28 mouse cellular contexts compared by ENCODE assay signal in genomic region chr4:92538296-92538695, GRCm38 (mm10).
"Had no signal": no experiment of that assay in that cellular context is flagged by ENCODE, and none has a peak within 500 bp of the region (broad histone marks: within the 10 kb centered on the region; RNA-seq: fewer than 3 reads in every experiment).

No protein-coding gene starts in this region.

- DNase-seq: gastrocnemius, adult 2 months; gastrocnemius, postnatal 10 days; gastrocnemius, postnatal 25 days; heart, adult 18-20 months; heart, postnatal 10 days; heart, postnatal 4 days; kidney, adult 18-20 months; kidney, adult 8-10 months; kidney, postnatal 14 days; kidney, postnatal 36 days; layer of hippocampus, adult 9-11 months; layer of hippocampus, postnatal 36 days; liver, embryonic 13.5 days; liver, postnatal 0 days had no signal

- H3K4me1 ChIP-seq: heart, embryonic 10.5 days; heart, embryonic 12.5 days; hindbrain, embryonic 10.5 days; hindbrain, embryonic 15.5 days; intestine, embryonic 15.5 days; kidney, embryonic 15.5 days; limb, embryonic 13.5 days; limb, embryonic 15.5 days; liver, embryonic 13.5 days; liver, embryonic 15.5 days had no signal

- H3K4me2 ChIP-seq: heart, embryonic 12.5 days; hindbrain, embryonic 13.5 days; hindbrain, embryonic 15.5 days; intestine, embryonic 15.5 days; kidney, embryonic 15.5 days; limb, embryonic 13.5 days; limb, embryonic 15.5 days; liver, embryonic 11.5 days; liver, embryonic 13.5 days; liver, embryonic 15.5 days had no signal

- ATAC-seq: inflammation-experienced regulatory T-cells, adult 6 months; intestine, embryonic 15.5 days; intestine, postnatal 0 days; liver, postnatal 0 days had no signal

- H3K36me3 ChIP-seq: heart, embryonic 10.5 days; heart, embryonic 12.5 days; hindbrain, embryonic 10.5 days; hindbrain, embryonic 13.5 days; hindbrain, embryonic 15.5 days; intestine, embryonic 15.5 days; kidney, embryonic 15.5 days; limb, embryonic 13.5 days; limb, embryonic 15.5 days; liver, embryonic 13.5 days; liver, embryonic 15.5 days had no signal

- H3K27ac ChIP-seq: gastrocnemius, adult 2 months; heart, embryonic 10.5 days; hindbrain, embryonic 10.5 days; hindbrain, embryonic 13.5 days; hindbrain, embryonic 15.5 days; intestine, embryonic 15.5 days; kidney, embryonic 15.5 days; kidney, postnatal 0 days; limb, embryonic 13.5 days; limb, embryonic 15.5 days; liver, embryonic 13.5 days; liver, embryonic 15.5 days had no signal

- H3K9me3 ChIP-seq: hindbrain, embryonic 10.5 days; hindbrain, embryonic 13.5 days; hindbrain, embryonic 15.5 days; intestine, embryonic 15.5 days; kidney, embryonic 15.5 days; limb, embryonic 13.5 days; limb, embryonic 15.5 days; liver, embryonic 13.5 days; liver, embryonic 15.5 days had no signal

- H3K27me3 ChIP-seq: heart, embryonic 12.5 days; hindbrain, embryonic 13.5 days; hindbrain, embryonic 15.5 days; intestine, embryonic 15.5 days; kidney, embryonic 15.5 days; limb, embryonic 13.5 days; limb, embryonic 15.5 days; liver, embryonic 13.5 days; liver, embryonic 15.5 days had no signal

- H3K4me3 ChIP-seq: gastrocnemius, adult 2 months; heart, embryonic 10.5 days; heart, embryonic 12.5 days; hindbrain, embryonic 10.5 days; hindbrain, embryonic 13.5 days; hindbrain, embryonic 15.5 days; intestine, embryonic 15.5 days; kidney, embryonic 15.5 days; limb, embryonic 13.5 days; limb, embryonic 15.5 days; liver, embryonic 13.5 days; liver, embryonic 15.5 days had no signal

- H3K9ac ChIP-seq: heart, embryonic 12.5 days; hindbrain, embryonic 13.5 days; hindbrain, embryonic 15.5 days; intestine, embryonic 15.5 days; kidney, embryonic 15.5 days; limb, embryonic 13.5 days; limb, embryonic 15.5 days; liver, embryonic 13.5 days; liver, embryonic 15.5 days; liver, postnatal 0 days had no signal
